Mouse (Mus musculus): ENCODE results near the gene Rbfox2.
"Not testable (repeated sequence)": the region's sequence is repeated elsewhere in the genome, so short reads cannot be mapped to it uniquely, and the experiment has no call there.

The Rbfox2 gene

DNA sequence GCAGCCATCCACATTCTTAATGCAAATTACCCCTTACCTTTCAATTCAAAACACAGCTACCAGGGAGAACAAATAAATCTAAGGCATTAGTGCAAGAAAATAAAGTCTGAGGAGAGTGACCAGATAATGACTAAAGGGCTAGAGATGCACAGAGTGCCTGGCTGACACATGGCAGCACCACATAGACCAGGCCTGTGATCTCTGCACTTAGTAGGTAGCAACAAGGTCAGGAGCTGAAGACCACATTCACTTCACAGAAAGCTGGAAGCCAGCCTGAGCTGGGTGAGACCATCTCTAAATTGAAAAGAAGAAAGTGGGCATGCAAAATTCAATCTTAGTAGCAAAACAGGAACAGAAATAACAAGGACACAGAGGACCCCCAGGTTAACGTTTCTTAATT, 30.5 kb downstream of the Rbfox2 start:
- DNase-seq (ENCODE audit: low read depth in 2 of 2, low spot score in 2 of 2) = no peak

DNA sequence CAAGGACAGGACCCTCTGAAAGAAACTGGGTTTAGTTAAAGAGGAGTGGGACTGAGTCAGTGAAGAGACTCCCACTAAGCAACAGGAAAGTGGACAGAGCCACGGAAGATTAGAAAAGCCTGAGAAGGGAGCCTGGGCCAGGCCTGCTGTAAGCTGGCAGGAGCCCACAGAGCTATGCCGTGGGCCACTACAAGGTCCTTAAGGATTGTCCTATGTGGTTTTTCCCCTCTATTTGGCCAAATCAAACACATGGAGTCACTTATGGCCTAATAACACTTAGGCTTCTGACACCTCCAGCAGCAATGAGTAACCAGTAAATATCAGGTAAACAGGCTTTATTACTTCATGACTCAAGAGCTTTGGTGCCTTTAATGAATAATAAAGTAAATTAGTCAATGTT, 31.2 kb downstream of the Rbfox2 start:
- no peak for DNase-seq (ENCODE audit: low read depth in 2 of 2, low spot score in 2 of 2)

DNA sequence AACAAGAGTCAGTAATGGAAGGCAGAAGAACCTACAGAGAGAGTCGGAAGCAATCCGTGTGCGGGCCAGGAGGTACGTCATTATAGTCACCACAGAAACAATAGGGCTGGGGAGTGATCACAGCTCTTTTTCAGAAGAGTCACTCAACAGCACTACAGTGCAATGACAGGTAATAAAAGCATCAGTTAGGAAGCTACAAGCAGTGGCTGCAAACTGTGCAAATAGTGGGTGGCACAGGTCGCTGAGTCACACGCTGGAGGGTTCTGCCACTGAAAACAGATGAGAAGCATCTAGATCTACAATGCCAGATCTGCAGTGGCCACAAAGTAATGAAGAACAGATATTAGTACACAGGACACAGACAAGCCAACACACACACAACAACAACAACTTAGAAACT, 32.9 kb downstream of the Rbfox2 start:
- DNase-seq (ENCODE audit: low read depth in 2 of 2, low spot score in 2 of 2) = no peak

DNA sequence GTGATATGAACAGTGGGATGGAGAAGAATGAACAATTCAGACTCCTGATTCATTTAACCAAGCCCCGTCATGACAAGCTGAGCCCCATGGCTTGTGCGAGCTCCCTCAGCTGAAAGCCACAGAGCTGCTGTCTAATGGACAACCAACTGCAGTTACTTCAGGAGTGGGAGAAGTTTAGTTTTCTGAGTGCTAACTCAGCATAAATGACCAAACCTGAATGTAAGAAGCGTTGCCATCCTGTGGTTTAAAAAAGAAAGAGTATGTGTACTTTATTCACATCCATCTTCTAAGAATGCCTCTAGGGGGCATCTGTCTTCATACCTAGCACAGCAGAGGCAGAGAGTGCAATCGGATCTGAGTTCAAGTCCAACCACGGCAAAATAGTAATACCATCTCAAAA, 35.5 kb downstream of the Rbfox2 start:
- no peak for DNase-seq (ENCODE audit: low read depth in 2 of 2, low spot score in 2 of 2)

DNA sequence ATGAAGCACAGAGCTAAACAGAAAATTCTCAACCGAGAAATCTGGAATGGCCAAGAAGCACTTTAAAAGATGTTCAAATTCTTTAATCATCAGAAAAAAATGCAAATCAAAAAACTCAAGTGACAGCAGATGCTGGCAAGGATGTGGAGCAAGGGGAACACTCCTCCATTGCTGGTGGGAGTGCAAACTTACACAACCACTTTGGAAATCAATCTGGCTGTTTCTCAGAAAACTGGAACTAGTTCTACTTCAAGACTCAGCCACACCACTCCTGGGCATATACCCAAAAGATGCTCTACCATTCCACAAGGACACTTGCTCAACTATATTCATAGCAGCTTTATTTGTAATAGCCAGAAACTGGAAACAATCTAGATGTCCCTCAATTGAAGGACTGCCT, 37.3 kb downstream of the Rbfox2 start:
- not testable (repeated sequence) for DNase-seq (ENCODE audit: low read depth in 2 of 2, low spot score in 2 of 2)

DNA sequence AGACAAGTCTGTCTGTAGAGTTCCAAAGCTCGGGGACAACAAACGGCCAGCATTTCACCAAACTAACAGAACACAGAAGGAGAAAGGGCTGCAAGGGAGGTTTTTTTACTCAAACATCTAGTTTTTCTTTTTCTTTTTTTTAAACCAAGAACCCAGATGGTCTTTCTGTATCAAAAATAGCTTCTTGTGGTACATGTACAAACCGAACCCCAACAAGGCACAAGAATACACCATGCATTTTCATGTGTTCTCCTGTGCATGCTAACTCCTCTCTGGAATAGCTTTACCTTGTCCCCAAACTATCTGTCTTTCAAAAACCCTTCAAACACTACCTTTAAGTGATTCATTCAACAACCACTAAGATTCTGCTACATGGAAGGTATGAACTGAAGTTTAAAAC, 38.4 kb downstream of the Rbfox2 start:
- no peak for DNase-seq (ENCODE audit: low read depth in 2 of 2, low spot score in 2 of 2)

DNA sequence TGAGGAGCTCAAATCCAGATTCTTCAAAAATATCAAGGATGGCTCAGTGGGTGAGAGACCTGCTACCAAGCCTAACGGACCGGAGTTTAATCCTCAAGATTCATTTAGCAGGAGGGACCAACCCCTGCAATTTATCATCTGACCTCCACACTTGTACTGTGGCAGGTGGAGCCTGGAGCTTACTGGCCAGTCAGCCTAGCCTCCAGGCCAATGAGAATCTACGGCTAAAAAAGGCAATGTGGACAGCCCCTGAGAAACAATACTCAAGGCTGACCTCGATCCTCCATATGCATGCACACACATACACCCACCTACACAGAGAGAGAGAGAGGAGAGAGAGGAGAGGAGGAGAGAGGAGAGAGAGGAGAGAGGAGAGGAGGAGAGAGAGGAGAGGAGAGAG, 41.5 kb downstream of the Rbfox2 start:
- DNase-seq (ENCODE audit: low read depth in 2 of 2, low spot score in 2 of 2) = no peak

DNA sequence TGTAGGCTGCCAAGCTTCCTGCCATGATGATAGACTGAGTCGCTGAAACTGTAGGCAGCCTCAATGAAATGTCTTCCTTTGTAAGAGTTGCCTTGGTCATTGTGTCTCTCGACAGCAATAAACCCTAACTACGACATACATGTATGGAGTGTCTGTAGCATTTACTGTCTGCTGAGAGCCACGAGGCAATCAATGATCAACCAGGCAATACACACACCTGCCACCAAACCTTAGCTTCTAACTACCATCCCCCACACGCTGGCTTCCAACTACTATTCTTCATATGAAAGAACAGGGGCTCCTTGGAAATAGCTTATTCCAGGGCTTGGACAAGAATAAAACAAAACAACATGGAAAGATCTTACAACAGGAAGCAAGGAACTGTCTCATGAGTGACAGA, 42.5 kb downstream of the Rbfox2 start:
- no peak for DNase-seq (ENCODE audit: low read depth in 2 of 2, low spot score in 2 of 2)

DNA sequence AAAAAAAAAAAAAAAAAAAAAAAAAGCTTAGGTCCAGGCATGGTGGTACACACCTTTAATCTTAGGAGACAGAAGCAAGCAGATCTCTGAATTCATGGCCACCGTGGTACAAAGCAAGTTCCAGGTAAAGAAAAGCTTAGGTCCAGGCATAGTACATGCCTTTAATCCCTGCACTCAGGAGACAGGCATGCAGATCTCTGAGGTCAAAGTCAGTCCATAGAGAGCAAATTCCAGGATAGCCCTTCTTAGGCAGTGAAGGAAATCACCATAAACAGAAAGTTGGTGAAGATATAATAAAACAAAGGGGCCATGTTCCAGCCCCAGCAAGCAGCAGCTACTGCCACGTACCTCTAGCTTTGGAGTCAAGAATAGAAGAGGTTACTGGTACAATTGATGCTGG, 44.0 kb downstream of the Rbfox2 start:
- DNase-seq (ENCODE audit: low read depth in 2 of 2, low spot score in 2 of 2) = no peak

DNA sequence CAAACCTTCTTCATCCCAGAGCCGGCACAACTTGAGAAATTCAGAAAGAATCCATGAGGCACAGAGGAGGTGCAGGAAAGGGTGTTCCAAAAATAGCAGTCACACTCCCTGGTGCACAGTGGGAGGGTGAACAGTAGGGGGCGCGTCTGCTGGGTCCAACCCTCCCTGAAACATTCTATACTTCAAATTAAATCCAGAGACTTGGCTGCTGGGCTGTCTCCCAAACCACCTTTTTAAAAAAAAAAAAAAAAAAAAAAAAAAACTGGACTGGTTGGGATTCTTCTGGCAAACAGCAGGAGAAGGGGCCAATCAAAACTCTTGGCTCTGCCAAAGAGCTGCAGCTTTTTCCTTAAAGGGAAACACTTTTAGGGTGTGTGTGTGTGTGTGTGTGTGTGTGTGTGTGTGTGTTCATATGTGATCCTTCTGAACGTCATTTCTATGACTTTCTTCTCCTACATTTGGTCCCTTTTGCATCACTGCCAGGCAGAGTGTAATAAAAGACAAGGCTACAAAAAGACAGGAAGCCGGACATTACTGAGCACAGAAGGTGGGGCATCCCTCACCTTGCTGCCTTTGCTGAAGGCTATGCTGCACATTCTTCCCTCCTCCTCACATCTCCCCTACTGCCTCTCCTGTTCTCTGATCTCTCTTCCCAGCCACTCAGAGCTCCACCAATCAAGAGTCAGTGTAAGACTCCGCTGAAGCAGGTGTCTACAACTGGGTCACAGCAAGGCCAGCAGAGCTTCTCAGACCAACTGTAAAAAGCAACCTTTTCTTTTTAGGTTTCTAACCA, 49.2 kb downstream of the Rbfox2 start:
- peak in 1 of 2 experiments; percentile 6 for DNase-seq (ENCODE audit: low read depth in 2 of 2, low spot score in 2 of 2)

DNA sequence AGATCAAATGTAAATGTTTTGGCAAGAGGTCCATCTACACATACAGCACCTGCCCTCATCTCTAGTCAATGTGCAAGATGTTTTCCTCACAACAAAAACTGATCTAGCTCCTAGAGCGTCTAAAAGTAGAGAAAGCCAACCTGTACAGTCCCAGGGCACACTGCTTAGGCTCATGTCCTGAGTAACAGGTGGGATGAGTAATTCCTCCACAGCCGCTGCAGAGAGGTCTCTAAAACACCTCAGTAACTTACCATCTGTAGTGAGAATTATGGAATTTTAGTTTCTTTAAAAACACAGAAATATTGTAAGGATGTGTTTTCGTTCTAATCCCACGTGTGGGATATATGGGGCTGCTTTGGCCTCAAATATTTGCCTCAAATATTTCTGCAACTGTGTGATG, 50.0 kb downstream of the Rbfox2 start:
- DNase-seq (ENCODE audit: low read depth in 2 of 2, low spot score in 2 of 2) = no peak

DNA sequence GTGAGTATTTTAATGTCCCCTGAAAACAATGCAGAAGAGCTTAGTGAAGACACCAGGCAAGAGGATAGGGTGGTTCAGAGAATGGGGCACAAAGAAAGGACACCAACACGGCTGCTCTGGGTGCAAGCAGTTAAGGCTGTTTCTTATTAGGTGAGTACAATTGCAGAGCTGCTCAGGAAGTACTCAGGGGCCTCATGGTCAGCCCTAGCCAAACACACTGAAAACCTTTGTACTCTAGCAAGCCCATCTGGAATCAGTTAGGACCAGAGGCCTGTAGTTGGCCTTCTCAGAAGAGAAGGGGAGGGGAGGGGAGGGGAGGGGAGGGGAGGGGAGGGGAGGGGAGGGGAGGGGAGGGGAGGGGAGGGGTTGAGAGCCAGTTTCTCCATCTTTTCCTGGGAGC, 52.2 kb downstream of the Rbfox2 start:
- no peak for DNase-seq (ENCODE audit: low read depth in 2 of 2, low spot score in 2 of 2)

DNA sequence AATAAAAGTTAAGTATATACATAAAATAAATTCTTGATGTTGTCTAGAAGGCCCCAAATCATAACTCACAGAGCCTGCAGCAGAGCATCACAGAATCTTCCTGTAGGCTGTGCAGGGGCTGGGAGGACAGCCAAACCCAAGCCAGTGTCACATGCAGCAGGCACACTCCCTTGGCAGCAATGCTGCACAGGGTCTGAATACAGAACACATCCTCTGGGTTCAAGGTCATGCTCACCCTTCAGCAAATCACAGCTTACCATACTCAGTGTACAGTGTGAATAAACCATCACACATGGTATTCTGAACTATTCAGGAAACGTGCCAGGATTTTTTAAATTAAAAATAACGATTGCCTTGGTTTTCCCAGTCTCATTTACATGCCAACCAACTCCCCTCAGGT, 52.7 kb downstream of the Rbfox2 start:
- no peak for DNase-seq (ENCODE audit: low read depth in 2 of 2, low spot score in 2 of 2)

DNA sequence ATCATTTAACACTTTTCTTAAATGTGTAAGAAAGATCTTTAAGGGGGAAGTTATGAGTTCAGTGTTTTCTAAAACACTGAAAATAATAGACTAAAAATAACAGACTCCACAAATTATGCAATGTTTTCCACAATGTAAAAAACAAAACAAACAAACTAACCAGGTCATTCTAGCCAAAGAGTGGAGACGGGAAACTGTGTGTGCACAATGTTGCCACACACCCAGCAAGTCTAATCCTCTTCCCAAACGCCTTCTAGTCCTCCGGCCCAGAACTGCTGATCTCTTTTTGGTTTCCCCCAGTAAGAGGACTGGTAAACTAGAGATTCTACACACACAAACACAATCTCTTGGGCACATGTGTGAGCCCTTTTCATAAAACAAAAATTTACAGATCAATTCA, 55.1 kb downstream of the Rbfox2 start:
- no peak for DNase-seq (ENCODE audit: low read depth in 2 of 2, low spot score in 2 of 2)

DNA sequence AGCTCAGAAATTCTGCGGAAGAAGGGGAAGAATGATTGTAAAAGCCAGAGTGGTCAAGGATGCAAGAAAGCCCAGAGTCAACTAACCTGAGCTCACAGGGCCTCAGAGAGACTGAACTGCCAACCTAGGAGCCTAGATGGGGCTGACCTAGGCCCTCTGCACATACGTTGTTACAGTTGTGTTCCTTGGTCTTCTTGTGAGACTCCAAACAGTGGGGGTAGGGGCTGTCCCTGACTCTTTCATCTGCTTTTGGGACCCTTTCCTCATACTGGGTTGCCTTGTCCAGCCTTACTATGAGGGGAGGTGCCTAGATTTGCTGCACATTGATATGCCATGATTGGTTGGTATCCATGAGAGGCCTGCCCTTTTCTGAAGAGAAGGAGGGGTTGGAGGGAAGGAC, 56.0 kb downstream of the Rbfox2 start:
- DNase-seq (ENCODE audit: low read depth in 2 of 2, low spot score in 2 of 2) = no peak

DNA sequence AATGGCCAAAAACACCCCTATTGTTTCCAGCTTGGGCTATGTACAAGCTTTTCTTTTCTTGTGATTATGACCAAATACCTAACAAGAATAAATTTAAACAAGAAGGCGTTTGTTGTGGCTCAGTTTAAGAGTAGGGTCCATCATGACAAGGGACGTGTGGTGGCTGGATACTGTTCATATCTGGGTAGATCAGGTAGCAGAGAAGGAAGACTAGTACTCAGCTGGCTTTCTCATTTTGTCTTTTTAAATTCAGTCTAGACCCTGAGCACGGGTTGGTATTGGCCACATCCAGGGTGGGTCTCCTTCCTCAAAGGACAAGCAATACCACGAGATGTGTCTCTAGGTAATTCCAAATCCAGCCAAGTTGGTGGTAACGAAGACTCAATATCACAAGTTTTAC, 57.4 kb downstream of the Rbfox2 start:
- DNase-seq (ENCODE audit: low read depth in 2 of 2, low spot score in 2 of 2) = no peak

DNA sequence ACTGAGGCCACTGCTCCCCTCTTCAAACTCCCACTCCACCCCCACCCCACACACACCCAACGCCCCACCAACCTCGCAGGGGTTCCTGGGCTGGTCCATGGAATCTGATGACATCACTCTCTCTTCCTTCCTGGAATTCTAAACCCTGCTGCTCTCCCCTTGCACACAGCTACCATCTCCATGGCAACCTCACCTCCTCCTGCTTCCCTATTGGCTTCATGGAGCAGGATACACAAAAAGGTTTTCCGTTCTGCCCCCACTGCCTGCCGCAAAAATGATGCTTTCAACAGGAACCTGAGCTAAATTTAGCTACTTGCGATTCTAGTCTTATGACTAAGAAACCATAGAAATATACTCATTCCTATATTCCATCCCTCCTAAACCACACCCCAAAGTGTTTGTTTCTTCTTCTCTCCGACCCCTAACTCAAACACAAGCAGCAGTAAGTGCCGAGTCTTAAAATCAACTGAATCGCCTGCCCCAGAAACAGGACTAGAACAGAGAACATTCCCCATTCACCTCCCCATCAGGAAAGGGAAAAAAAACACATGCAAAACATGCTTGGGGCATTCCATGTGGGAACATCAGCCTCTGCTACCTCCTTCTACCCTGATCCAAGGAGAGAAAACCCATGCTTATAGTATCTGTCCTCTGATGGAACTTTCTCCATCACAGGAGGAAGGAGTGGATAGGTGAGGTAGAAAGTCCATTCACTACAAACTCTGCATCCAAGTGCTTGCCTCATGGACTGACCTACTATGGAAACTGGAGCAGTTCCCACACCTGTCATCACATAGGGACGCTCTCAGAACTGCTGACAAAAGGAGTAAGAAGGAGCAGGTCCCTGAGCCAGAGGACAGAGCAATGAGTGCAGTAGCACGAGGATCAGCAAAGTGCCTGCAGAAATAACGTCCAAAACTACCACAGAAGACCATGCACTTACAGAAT, 61.1 kb downstream of the Rbfox2 start:
- DNase-seq (ENCODE audit: low read depth in 2 of 2, low spot score in 2 of 2) = no peak

DNA sequence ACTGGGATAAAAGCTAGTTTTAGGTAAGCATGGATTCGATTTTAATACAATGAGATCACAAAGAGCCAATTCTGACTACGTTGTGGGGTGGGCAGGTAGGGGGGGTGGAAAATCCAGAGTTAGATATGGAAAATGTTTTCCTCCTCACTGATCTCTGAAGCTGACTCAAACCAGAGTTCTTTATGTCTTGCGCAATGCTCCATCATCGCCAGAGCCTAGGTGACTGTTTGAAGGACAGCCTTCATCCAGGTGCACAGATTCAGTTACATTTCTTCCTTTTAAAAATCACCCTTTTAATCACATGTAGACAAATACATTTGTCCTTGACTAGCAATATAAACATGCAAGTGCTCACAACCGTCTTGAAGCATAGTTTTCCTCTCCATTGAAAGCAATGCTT, 62.2 kb downstream of the Rbfox2 start:
- DNase-seq (ENCODE audit: low read depth in 2 of 2, low spot score in 2 of 2) = no peak

DNA sequence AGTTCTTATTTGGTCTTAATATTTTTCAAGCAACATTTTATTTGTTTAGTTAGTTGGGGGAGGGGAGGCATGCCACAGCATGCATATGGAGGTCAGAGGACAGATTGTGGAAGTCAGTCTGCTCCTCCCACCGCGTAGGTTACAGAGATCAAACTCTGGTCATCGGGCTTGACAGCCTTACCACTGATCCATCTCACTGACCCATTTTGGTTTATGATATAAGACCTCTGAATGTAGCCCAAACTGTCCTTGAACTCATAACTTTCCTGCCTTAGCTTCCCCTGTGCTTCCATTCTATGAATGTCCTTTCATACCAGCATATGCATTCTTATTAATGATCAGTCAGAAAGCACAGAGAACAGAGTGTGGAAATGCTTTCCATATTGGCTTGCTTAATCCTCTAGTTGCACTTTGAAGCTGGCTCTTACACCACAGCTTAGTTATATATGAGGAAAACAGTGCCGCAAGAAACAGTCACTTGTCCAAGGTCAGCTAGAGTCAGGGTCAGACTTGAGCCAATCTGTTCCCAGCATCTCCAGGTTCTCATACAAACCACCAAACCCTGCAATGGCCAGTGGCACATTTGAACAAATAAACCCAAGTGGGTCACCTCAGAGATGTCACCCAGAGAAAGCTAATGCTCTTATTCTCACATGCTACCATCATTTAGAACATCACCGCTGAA, 62.8 kb downstream of the Rbfox2 start:
- no peak for DNase-seq (ENCODE audit: low read depth in 2 of 2, low spot score in 2 of 2)

DNA sequence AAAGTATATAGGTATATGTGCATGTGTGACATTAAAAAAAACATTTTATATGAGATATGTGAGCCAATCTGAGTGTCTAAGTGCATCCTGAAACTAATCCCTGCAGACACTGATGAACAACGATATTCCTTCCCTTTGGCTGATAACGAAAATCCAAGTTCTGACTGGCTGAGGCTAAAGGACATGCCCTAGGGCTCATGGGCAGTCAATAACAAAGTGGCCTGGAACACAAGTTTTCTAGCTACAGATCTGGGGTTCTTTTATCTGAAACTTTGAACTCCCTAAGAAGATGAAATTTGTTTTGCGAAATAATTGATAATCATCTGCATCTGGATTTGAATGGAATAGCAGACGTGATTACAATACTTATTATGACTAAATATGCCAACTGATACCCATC, 66.2 kb downstream of the Rbfox2 start:
- no peak for DNase-seq (ENCODE audit: low read depth in 2 of 2, low spot score in 2 of 2)

DNA sequence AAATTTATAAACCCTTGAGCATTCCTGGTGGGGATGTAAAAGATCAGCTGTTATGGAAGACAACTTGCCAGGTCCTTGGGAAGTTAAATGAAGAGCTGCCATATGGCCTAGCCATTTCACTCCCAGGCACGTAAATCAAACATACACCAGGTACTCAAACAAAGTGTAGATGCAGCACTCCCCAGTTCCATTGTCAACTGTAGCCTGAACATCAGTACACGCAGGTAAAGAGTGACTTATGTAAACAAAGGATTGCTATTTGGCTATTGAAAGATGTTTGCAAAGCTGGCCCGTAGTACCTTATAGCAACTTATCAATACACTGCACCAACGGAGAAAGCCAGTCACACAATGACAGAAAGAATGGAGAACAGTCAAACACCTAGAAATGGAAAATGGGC, 67.2 kb downstream of the Rbfox2 start:
- DNase-seq (ENCODE audit: low read depth in 2 of 2, low spot score in 2 of 2) = no peak

DNA sequence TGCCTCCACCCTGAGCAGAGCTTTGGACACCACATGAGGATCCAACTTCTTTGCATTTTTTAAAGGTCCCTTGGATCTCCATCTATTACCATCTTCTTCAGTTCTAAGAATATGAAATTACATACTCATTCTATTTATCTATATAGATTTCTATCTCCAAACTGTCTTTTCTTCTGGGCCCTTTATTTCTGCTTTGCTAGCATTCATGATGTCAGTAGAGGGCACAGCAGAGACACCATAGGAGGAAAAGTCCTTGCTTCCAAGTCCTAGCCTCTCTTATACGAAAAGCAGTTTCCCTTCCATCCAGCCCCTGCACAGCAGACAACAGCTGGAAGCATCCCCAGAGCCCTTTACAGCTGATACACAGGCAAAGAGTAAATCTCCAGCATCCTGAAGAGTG, 69.1 kb downstream of the Rbfox2 start:
- DNase-seq (ENCODE audit: low read depth in 2 of 2, low spot score in 2 of 2) = no peak

All from CD8-positive naive resting alpha-beta T cell, adult 2 months (primary cell).